Mouse (Mus musculus) spleen, postnatal 36 days (tissue): ENCODE results near the gene Cltb.
A peak's percentile ranks its signal among the peaks of the same experiment; 100 is the strongest.

Experiments used
- DNase-seq, 2 experiments: peaks; one replicate each; pipeline ENCODE4 v3.0.0; 2022; ENCODE audit warnings: low spot score in 2 of 2, mixed read lengths in 1 of 2

The Cltb gene

GRCm38 (mm10) chr13:54564232-54565200 is 46.6 kb downstream of the Cltb start:
- DNase-seq: peak; percentile 13 to 14

- no peak for DNase-seq
Observed at GRCm38 (mm10) chr13:54562562-54562961, 48.6 kb downstream of the Cltb start.

- DNase-seq: no peak
Observed at GRCm38 (mm10) chr13:54560608-54561007, 50.5 kb downstream of the Cltb start.

- no peak for DNase-seq
Observed at GRCm38 (mm10) chr13:54559656-54560055, 51.5 kb downstream of the Cltb start.

- DNase-seq: no peak
Observed at GRCm38 (mm10) chr13:54557652-54558051, 53.5 kb downstream of the Cltb start.

- DNase-seq: no peak
Observed at GRCm38 (mm10) chr13:54556796-54557195, 54.3 kb downstream of the Cltb start.

GRCm38 (mm10) chr13:54556176-54556575 is 55.0 kb downstream of the Cltb start:
- no peak for DNase-seq

- no peak for DNase-seq
Observed at GRCm38 (mm10) chr13:54548036-54548435, 63.1 kb downstream of the Cltb start.
